Mouse (Mus musculus) megakaryocyte-erythroid progenitor cell, adult 5-6 weeks (primary cell): ENCODE measurements around the gene Txlna. TPM values are rescaled to one million over a fixed set of nuclear protein-coding genes. Genes with fewer than 3 reads are reported as not detected.
A peak's percentile ranks its signal among the peaks of the same experiment; 100 is the strongest.

Source experiments
- ATAC-seq: replicated peaks from 2 replicates; pipeline ENCODE4 v1.8.0; 2016; ENCODE audit warnings: mild to moderate bottlenecking, inconsistent platforms; ENCODE audit not compliant: severe bottlenecking, poor library complexity, low FRiP score, low TSS enrichment
- total RNA-seq, 2 experiments: library from RNA; stranded (forward) in 1 of 2; stranded (reverse) in 1 of 2; fragments of 200-1000, 215-1000 nt in 1 of 2; fragments of >200 nt in 1 of 2; fragmentation: Nextera tagmentation in 1 of 2; gene quantifications; 2 replicates each; pipeline ENCODE4 v1.2.3; 2014 to 2017

Txlna gene
- 48.2 and 49.9 TPM in 2 replicates for total RNA-seq (2014; fragmentation: Nextera tagmentation)
- 81.8 and 103 TPM in 2 replicates for total RNA-seq (2017)

DNA sequence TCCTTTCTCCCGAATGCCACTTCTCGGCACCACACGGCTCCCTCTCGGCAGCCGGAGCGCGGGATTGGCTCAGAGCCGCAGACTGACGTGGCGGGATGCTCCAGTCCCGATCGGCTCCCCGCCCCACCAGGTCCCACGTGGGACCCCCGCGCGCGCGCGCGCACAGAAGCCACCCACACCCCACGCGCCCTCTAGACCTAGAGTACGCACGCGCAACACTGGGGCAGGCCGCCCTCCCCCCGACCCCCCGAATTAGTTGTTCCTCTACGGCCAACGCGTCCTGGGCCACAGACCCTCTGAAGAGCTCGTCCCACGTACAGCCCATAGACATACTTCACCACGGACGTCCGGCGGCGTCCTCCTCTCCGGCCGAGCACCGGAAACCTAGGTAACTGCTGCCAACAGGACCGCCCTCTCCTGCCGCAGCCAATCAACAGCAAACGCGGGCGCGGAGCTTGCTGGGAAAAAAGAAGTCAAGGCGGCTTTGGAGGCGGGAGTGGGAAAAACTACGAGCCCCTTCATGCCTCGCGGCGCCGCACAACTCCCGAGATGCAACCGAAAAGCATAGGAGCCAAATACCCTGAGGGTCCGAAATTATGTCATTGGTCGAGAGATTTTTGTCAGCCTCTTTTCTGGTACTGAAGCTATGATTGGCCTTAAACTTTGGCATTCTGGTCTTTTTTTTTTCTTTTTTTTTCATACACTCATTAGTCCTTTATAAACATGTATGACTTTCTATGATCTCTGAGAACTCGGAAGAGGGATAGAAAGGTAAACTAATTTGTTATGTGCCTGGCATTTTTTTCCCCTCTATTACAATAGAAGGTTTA is at the start of gene Txlna:
Gene Txlna (minus strand): TSS at position 428 of the 830 bp plus-strand sequence.
- ATAC-seq: peak; percentile 89

DNA sequence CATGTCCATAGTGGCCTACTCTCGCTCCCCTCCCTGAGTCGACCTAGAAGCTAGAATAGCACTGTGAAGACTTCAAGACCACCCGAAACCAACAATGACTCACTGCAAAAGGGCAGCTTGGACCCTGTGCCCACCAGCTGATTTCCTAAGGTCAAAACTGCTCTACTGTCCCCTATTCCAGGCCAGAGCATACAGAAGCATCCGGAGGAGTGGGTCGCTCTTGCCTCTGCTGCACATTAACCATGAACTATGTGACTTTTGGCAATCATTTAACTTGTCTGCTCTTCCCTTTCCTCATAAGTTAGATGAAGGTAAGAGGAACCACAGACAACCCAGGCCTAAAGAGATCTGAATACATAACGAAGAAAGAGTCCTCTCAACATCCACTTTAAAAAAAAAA is 43.7 kb upstream of the Txlna start:
- ATAC-seq: no peak

DNA sequence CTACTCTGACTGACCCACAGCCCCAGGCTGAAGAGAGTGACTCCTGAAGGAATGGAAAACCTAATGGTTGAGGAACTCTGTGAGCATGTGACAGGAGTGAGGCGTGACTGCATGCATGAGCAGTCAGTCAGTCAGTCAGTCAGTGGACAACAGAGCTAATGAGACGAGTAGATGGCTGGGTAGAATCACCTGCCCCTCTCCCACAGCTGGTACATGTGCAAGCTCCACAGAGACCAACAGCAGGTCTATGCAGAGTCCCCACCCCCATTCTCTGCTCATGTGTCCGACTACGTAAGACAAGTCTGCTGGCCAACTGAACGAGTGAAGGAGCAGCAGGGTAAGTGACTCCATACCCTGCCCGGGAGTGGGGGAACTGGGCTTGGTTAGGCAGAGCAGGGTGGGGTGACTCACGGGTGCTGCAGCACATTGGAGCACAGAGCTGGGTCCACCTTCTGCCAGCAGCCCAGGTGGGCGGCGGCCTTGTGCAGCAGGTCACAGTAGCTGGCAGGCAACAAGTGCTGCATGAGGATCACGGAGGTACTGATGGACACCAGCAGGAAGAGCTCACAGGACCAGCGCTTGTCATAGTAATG is 43.1 kb upstream of the Txlna start:
- no peak for ATAC-seq

DNA sequence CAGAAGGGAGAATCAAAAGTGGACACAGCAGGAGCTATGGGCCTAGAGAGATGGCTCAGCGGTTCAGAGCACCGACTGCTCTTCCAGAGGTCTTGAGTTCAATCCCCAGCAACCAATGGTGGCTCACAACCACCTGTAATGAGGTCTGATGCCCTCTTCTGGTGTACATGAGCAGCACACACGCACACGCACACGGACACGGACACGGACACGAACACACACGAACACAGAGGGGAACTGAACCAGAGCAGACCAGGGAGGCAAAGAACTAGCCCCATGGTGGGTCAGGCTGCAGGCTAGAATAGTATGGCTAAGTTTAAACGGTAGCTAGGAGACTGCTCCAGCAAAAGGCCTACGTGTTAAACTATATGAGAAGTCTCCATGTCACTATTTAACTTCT is 41.0 kb upstream of the Txlna start:
- no peak for ATAC-seq

DNA sequence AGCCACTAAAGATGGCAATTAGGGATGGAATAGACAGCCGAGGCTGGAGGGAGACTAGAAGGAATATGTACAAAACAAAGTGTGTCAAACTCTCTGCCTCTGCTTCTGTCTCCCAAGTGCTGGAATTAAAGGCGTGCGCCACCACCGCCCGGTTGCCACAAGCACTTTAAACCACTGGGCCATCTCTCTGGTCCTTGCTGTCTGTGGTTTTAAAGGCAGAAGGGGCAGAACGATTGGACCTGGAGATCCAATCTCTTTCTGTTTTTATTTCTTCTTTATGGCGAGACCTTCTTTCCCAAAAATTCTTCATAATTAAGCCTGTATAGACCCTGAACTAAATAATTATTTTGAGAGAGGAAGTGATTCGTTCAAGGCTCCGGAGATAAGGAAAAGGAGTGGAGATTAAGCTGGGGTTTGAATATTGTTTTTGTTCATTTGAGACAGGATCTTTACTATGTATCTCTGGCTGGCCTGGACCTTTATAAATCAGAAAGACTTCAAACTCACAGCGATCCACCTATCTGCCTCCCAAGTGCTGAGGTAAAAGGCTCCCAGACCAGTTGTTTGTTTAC is 32.1 kb upstream of the Txlna start:
- ATAC-seq: peak; percentile 35

DNA sequence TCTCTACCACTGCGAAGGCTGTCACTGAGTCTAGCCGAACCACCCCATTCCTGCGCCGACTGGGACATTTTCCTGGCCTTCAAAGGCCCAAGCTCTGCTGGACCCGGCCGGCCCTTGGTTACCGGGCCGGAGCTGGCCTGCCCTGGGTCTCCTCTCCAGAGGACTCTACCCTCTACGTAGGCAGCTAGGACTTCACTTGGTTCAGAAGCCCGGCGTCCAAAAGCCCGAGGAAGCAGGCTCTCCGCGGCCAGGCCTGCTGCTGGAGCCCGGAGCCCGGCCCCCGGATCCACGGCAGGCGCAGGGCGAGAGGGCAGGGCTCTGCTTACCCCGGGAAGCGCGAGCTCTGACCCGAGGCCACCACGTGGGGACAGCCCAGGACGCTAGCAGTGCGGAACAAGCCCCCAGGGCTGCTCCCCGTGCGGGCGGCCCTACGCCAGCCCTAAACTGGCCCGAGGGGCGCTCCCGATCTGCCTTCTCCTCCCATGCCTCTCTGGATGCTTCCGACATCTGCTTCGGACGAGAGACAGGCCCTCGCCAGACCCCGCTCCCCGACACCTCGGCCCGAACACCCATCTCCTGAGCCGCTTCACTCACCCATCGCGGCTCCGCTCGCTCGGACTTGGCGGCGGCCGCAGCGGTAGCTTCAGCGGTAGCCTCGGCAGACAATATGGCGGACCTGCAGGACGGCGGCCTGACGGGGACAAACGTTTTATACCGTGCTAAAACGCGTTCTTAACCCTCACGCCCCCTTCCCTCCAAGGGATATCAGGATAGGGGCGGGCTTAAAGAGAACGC is 31.4 kb upstream of the Txlna start, which contains the start of gene Kpna6:
Gene Kpna6 (minus strand): TSS at position 685 of the 795 bp plus-strand sequence.
- peak; percentile 80 for ATAC-seq

DNA sequence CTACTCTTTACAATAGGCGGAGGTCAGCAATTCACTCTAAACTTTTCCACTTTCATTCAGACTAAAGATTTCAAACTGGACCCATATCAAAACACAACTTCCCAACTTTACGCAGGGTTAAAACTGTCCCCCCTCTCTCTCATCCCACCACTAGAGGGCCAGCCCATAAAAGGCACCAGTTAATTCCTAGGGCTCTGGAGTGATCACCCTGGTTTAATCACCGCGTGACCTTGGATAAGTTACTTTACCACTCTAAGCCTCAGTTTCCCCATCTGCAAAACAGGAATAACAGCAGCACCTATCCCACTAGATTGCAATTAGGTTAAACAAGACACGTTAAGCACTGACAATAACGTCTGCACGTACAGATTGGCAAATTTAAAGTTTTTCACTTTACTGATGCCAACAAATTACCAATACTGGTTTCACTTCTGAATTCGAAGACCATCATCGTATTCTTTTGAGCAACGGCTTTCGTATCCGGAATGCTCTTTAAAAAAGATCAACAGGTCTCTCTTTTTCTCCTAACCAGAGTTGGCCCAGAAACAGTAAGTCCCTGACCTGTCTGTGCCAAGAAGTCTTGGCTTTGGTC is 30.7 kb upstream of the Txlna start:
- peak; percentile 68 for ATAC-seq

DNA sequence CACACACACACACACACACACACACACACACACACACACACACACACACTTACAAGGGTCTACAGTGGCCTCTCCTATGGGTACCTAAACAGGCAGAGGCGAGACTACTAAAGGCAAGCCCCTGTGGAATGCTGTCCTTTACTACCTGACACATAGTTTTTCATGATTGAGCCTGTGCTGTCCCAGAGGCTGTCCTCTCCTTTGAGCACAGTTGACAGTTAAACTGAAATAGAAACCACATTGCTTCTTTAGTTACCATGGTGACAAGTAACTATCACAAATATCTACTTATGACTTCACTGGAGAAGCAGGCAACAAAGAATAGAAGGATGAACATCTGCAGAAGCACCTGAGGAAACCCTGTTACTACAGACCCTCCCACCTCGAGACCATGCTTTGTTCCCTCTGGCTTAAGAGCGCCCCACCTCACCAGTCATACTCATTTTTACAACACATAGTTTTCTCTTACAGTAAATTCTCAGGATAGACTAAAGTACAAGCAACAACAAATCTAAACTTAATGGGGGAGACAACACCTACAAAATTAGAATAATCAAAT is 21.5 kb upstream of the Txlna start:
- ATAC-seq: no peak

DNA sequence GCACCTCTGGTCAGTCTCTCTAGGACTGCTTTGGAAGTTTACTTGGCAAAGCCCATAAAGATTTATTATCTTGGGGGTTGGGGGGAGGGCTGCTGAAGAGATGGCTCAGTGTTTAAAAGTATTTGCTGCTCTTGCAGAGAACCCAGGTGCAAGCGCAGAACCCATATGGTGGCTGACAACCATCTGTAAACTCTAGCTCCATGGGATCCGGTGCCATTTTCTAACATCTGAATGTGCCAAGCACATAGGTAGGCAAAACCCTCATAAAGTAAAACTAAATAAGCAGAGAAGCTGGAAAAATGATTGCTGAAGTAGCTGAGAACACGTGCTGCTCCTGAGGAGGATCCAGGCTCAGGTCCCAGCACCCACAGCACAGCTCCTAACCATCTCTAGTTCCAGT is 20.7 kb upstream of the Txlna start:
- no peak for ATAC-seq

DNA sequence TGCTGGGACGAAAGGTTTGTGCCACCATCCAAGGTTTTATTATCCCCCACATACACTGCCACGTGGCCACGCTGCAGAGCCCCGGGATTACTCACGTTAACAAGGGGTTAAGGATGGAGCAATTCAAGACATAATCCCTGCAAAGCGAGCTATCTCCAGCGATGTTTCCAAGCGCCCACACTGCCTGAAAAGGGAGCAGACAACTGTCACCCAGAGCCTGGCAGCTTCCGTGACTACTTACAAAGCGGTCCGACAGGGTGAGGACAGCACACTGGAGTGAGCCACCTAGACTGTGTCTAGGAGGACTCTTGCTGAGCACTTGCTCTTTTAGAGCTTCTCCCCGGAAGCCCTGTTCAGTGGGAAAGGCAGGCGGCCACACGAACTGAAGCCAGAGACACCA is 13.9 kb upstream of the Txlna start:
- no peak for ATAC-seq

DNA sequence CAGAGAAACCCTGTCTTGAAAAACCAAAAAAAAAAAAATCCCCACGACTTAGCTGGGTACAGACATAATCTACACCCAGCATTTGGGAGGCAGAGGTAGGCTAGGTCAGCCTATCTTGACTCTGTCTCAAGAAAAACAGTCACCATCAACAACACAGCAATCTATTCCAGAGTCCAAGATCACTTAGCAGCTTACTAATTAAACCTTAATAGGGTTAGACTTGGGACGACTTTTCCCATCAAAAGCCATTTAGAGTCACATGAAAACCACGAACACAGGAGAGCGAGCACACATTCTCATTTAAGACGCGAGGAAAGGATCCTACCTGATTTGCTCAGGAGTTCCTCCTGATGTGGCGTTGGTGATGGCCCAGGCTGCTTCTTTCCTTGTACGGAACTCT is 9.5 kb upstream of the Txlna start:
- no peak for ATAC-seq

DNA sequence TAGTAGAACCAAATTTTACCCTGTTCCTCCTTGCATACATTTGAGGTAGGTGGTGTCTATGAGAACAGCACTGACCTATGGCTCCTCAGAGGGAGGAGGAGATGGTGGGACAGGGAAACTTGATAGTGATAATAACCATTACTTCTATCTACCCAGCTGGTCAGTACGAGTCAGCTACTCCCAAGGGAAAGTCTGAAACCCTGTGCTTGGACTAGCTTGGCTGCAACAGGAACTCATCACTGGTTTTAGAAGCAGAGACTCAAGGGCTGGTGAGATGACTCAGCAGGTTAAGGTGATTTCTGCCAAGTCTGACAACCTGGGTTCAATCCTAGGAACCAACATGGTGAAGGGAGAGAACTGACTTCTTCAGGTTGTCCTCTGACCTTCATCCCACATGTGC is 7.8 kb upstream of the Txlna start:
- no peak for ATAC-seq

DNA sequence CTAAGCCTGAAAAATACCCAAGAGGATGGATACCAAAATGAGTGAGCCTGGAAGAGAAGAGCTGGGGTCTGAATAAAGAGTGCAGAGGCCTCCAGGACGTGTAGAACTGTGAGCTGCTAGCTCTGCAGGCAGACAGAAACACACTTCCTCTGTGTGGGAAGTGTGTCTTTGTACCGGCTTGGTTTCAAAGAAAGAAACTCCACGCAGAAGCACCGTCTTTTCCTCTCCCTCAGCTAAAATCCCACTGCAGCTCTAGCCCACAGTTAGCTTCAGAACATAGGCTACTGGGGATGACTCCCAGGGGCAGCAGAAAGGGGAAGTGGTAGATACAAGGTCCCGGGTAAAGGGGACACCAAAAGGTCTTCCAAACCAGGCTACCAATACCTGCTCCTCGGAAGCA is 4.3 kb upstream of the Txlna start:
- no peak for ATAC-seq

DNA sequence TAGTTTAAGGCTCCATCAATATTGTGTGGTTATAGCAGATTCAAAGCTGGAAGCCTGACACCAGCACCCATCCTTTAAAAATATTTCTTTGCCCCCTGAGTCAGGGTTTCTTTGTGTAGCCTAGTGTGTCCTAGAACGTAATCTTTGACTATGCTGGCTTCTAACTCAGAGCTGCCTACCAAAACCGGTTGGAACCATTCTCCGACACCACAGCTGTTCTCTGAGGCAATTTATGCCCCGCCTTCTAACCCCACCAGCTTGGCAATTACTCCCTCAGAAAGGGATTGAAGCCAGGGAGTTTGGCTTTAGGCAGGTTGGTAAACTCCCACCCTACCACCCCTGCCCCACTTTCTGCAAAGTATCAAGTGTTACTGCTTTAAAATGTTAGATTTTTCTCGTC is 891 bp upstream of the Txlna start:
- ATAC-seq: no peak

DNA sequence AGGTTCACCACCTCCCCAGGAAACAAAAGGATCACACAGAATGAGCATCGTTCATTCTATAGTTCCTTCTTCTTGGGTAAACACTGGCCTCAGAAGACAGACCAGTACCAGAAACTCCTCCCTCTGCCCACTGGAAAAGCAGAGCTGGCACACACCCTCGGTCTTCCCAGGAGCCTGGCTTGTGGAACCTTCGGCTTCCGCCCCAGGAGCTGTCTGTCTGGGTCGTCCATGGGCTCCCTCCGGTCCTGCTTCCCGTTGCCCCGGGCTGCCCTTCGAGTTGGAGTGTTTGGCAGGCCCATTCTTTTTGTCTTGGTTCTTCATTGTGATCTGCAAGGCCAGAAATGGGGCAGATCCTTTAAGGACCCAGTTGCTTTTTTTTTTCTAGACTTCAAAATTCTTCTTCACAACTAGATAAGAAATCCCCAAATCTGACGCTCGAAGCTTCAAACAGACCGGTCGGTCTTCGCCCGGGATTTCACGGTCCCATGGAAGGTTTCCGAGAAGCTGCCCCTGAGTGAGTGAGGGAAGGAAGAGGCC is 696 bp downstream of the Txlna start:
- 0 out of 2 replicates have a peak, but pooled peaks have one; percentile 8 for ATAC-seq

DNA sequence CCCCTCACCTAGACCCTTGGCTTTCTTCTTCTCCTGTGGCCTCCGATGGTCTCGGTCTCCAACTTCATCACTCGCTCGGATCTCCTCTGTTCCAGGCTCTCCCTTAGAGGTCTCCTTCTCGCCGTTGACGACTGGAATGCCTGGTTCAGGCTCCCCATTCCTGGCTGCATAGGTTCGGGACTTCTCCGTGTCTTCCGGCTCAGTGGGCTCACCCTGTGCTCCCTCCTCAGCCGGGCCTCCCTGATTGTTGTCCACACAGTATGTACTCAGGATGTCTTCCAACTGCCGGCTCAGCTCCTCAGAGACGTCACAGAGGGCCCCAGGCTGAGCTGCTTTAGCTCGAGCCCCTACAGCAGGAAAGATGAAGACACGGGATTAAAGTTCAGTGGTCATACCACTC is 1.6 kb downstream of the Txlna start:
- no peak for ATAC-seq

DNA sequence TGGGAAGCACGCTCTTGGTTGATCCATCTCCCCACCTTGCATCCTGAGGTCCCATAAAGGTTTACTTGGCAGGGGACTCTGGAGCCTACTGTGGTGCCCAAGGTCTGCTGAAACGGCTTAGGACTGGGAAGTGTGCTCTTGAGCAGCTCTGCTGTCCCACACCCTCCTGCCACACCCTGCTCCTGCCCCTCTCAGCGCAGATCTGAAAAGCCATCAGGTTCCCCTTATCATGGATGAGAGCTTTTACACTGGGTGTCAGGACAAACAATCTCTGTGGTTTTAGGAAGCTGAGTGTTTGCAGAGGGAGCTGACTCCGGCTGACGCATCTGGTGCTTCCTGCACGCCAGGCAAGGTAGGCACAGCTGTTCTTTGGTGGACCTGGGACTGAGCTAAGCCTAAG is 7.0 kb downstream of the Txlna start:
- ATAC-seq: peak; percentile 56

DNA sequence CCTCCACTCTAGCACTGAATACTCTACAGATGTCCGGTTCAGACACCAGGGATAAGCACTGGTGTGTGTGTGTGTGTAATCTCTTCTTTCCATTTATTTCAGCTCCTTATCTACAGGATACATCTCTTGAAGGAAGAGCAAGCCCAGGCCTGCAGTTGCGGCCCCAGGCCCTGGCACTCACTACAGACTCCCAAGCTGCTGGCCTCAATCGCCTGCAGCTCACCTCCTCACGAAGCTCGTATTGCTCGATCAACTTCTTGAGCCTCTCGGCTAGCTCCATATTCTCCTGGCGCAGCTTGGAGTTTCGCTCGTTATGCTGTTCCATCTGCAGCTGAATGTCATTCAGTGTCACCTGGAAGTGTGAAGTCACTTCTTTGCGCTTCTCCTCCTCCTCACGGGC is 9.0 kb downstream of the Txlna start:
- ATAC-seq: no peak

DNA sequence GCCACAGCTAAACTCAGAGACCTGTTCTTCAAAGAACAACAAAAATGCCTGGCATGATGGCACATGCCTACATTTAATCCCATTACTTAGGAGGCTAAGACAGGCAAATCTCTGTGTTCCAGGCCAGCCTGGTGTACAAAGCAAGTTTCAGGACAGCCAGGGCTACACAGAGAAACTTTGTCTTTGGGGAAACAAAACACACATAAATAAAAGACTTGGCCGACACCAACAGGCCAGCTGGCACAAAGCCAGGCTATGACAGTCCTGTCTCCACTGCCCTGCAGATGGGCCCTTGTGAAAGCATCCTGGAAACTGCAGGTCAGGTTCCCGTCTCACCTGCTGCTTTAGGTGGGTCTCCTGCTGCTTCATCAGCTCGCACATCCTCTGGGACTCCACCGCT is 9.9 kb downstream of the Txlna start:
- no peak for ATAC-seq
